Mouse (Mus musculus) limb, embryonic 12.5 days (tissue): ENCODE data around the gene Kif1bp. TPM values are rescaled to one million over a fixed set of nuclear protein-coding genes. Genes with fewer than 3 reads are reported as not detected.

Experiments used
- ATAC-seq: fragments of 200-750 bp; cut with Nextera tagmentation; 2 replicates; pipeline ENCODE4 v1.8.0; 2017; ENCODE audit warnings: low read depth, moderate TSS enrichment; ENCODE audit not compliant: insufficient number of reproducible peaks, insufficient read depth, low FRiP score, low TSS enrichment
- H3K27ac ChIP-seq: fragments of 300-500 bp; sonication (generic); 2 replicates; pipeline ENCODE4 v1.5.1; 2016; ENCODE audit warnings: mild to moderate bottlenecking, moderate library complexity
- H3K27me3 ChIP-seq: fragments of 300-500 bp; sonication (generic); 2 replicates; pipeline ENCODE4 v1.6.1; 2016; ENCODE audit warnings: mild to moderate bottlenecking, moderate library complexity
- H3K36me3 ChIP-seq: fragments of 300-500 bp; sonication (generic); 2 replicates; pipeline ENCODE4 v1.6.1; 2016; ENCODE audit warnings: mild to moderate bottlenecking, moderate library complexity
- H3K4me1 ChIP-seq: fragments of 300-500 bp; sonication (generic); replicated peaks from 2 replicates; pipeline ENCODE4 v1.6.1; 2016
- H3K4me2 ChIP-seq: fragments of 300-500 bp; sonication (generic); 2 replicates; pipeline ENCODE4 v1.6.1; 2016; ENCODE audit warnings: mild to moderate bottlenecking, moderate library complexity
- H3K4me3 ChIP-seq: fragments of 300-500 bp; sonication (generic); replicated peaks from 2 replicates; pipeline ENCODE4 v1.5.1; 2016; ENCODE audit warnings: mild to moderate bottlenecking
- H3K9ac ChIP-seq: fragments of 300-500 bp; sonication (generic); replicated peaks from 2 replicates; pipeline ENCODE4 v1.6.1; 2016; ENCODE audit warnings: mild to moderate bottlenecking, moderate library complexity
- H3K9me3 ChIP-seq: fragments of 300-500 bp; sonication (generic); 2 replicates; pipeline ENCODE4 v1.6.1; 2016; ENCODE audit warnings: mild to moderate bottlenecking, moderate library complexity
- WGBS: fragments of 180-500 bp; shearing (Covaris S2); methylation state at CpG from one replicate; pipeline ENCODE4 v1.1.7; 2016; 5-methylcytosine and 5-hydroxymethylcytosine counted together
- polyA plus RNA-seq: library from polyadenylated mRNA; unstranded; fragments of >200 nt; fragmentation: Nextera tagmentation; extraction: Ambion mirVana; gene quantifications from 2 replicates; pipeline ENCODE4 v1.2.1, GENCODE M21; 2016

Kif1bp gene
- polyA plus RNA-seq, 1 experiment from 2014 or later, result 46.1 TPM

DNA sequence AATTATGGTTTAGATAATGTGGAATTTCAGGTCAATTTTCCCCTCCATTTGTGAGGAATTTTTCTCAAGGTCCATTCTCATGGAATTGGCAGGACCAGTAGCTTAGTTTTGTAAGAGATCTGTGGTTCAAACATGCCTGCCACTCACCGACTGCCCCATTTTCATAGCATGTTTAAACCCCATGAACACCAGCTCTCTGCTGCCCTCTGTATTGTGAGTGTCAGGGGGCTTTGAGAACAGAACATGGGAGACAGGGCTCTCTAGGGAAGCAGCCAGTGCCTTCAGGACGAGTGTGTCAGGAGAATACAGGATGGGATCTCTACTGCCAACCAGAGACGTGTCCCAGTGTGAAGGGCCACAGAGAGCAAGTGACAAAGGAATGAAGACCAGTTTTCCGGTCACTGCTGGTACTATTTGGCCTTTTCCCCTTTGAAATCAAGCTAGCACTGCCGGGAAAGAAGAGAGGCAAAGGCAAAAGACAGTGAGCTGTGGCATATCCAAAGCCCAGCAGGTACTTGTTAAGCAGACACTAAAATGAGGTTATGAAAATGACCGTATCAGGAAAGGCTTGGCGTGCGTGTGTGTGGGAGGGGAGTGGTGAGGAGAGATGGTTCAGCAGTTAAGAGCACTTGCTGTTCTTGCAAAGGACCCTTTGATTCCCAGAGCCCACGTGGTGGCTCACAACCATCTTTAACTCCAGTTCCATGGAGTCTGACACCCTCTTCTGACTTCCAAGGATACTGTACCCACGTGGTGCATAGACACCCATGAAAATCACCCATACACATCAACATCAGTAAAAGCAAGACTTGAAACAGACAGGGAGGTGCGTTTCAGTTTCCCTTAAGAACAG is 22.3 kb downstream of the Kif1bp start:
- H3K9me3 ChIP-seq, result no peaks in the 10 kb centered on the region
- no peak for ATAC-seq
- no peaks in the 10 kb centered on the region for H3K27me3 ChIP-seq
- H3K4me2 ChIP-seq, result no peak overlapping the region
- peaks cover 53% of the 10 kb centered on the region for H3K36me3 ChIP-seq
- H3K27ac ChIP-seq, result no peak overlapping the region
- 73% methylated on average over 11 of the region's 11 CpGs for WGBS
- H3K4me1 ChIP-seq, result no peaks in the 10 kb centered on the region
- H3K9ac ChIP-seq, result no peak overlapping the region
- no peak overlapping the region for H3K4me3 ChIP-seq

DNA sequence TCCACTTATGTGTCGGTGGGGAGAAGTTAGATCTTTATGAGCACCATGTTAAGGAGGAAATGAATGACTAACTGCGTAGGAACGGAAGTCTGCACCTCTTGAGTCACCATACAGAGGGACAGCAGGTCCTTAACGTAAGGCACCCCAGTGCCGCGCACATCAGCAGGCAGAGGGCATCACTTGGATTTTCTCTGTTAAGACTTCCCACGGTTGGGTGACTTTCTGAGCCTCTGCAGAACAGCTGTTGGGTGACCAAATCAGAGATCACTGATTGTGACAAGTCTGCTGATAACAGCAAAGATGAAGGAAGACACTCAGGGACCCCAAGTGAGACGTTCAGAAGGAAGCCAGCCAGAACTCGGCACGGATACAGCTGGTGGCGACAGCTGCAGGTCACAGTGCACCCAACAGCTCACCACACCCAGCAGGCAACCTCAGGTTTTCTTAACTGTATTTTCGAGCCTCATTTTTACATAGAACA is 24.6 kb downstream of the Kif1bp start:
- Histone ChIP-seq H3K9ac (no peak overlapping the region), H3K36me3 (peaks cover 30% of the 10 kb centered on the region), H3K4me2 (no peak overlapping the region), H3K27ac (no peak overlapping the region), H3K27me3 (no peaks in the 10 kb centered on the region), H3K9me3 (no peaks in the 10 kb centered on the region), H3K4me1 (no peaks in the 10 kb centered on the region), H3K4me3 (no peak overlapping the region)
- ATAC-seq, result no peak
- WGBS, result 84% methylated on average over 12 of the region's 12 CpGs

DNA sequence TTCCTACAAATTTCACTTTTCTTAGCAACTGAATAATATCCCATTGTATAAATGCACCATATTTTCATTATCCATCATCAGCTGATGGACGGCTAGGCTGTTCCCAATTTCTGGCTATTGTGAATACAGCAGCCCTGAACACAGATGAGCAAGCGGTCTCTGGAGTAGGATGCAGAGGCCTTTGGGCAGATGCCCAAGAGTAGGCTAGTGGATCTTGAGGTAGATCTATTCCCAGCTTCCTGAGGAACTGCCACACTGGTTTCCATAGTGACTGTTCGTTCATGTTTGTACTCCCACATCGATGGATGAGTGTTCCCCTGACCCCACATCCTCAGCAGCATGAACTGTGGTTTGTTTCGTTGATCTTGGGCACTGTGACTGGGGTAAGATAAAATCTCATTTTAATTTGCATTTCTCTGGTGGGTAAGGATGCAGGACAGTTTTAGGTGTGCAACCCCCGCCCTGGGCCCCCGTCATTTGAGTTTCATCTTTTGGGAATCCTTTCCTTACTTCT is 27.4 kb downstream of the Kif1bp start:
- no peak for ATAC-seq
- Histone ChIP-seq H3K4me1 (no peaks in the 10 kb centered on the region), H3K9me3 (no peaks in the 10 kb centered on the region)

DNA sequence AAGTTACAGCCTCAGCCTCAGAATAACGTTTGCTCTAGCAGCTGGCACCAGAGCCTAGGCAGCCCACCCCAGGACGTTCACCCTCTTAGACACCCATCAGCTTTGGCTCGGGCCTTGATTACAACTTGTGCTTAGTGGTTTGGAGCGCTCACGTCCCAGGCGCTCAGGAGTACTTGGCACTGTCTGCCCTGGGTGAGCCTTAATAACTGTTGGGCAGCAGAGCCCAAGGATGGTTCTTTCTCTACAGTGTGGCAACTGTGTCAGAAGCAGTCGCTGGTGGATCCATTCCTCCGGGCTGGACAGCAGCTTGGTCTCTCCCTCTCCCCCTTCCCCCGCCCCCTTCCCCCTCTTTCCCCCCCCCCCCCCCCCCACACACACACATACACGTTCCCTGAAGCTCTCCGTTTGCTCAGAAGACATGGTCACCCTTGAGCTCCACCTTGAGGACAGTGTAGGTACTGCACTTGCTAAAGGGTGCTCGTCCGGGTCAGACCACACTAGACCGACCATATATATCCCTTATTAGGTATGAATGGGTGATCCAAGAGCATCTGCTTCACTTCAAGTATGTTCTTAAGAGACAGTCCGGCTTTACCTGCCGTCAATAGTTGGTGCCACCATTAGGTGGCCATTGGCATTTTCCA is 28.6 kb downstream of the Kif1bp start:
- H3K36me3 ChIP-seq, result peaks cover 4% of the 10 kb centered on the region; the same call in 1 of the 2 replicates
- no peak for ATAC-seq
- H3K4me2 ChIP-seq, result no peak overlapping the region
- H3K4me3 ChIP-seq, result no peak overlapping the region
- H3K4me1 ChIP-seq, result no peaks in the 10 kb centered on the region
- no peaks in the 10 kb centered on the region for H3K9me3 ChIP-seq
- H3K27me3 ChIP-seq, result no peaks in the 10 kb centered on the region
- H3K9ac ChIP-seq, result no peak overlapping the region
- H3K27ac ChIP-seq, result no peak overlapping the region
- WGBS, result 28% methylated on average over 15 of the region's 16 CpGs

More for the DNA sequence above, 27.4 kb downstream of the Kif1bp start:
- Histone ChIP-seq H3K4me2 (no peak overlapping the region), H3K27me3 (no peaks in the 10 kb centered on the region), H3K9ac (no peak overlapping the region), H3K27ac (no peak overlapping the region), H3K4me3 (no peak overlapping the region), H3K36me3 (peaks cover 6% of the 10 kb centered on the region; the same call in 1 of the 2 replicates)
- WGBS, result 84% methylated on average over 7 of the region's 7 CpGs

DNA sequence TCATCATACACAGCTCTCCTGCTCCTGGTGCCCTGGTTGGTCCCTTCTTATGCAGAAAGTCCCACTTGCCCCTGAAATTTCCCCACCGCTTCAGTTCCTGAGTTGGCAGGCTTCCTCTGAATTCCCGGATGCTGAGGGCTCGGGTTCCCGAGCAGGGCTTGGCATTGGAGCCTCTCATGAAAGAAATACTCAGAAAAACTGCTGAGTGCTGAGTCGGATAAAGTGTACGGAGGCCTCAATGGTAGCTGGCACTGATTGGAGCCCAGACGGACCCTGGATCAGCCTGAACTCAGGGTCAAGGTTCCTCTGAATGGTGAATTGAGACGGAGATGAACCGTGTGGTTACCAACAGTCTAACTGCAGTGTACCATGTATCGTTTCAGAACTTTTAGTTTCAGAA is 31.8 kb downstream of the Kif1bp start:
- Histone ChIP-seq H3K9me3 (no peaks in the 10 kb centered on the region), H3K27me3 (no peaks in the 10 kb centered on the region), H3K4me3 (no peak overlapping the region), H3K27ac (no peak overlapping the region), H3K4me2 (no peak overlapping the region), H3K36me3 (no peaks in the 10 kb centered on the region), H3K4me1 (no peaks in the 10 kb centered on the region), H3K9ac (no peak overlapping the region)
- 87% methylated on average over 10 of the region's 10 CpGs for whole genome bisulfite sequencing
- no peak for ATAC-seq

DNA sequence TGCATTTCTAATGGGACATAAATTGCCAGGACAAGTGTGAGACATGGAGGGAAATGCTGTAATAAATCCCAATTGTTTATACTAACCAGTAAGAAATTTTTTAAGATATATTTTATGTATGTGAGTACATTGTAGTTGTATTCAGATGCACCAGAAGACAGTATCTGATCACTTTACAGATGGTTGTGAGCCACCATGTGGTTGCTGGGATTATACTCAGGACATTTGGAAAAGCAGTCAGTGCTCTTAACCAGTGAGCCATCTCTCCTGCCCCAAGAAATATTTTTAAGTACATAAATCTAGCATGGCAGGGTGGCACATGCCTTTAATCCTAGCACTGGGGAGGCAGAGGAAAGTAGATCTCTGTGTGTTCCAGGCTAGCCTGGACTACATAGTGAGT is 32.5 kb downstream of the Kif1bp start:
- ATAC-seq, result no peak
- H3K27me3 ChIP-seq, result no peaks in the 10 kb centered on the region

DNA sequence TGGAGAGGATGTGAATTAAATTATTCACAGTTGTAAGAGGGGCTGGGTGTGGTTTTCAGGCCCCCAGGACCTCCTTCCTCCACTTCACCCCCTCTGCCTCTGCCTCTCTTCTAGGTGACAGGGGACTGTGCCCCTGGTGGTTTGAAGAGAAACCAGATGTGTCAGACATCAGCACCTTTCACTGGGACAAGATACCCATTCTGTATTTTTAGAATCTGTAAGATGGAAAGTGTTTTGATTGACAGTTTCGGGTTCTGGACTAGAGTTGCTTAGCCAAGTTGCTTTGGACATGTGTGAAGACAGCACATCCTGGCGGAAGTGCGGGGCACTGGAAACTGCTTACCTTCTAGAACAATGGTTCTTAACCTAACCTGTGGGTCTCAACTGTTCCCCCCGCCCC is 33.9 kb downstream of the Kif1bp start:
- ATAC-seq, result no peak
- H3K9me3 ChIP-seq, result no peaks in the 10 kb centered on the region
- H3K4me2 ChIP-seq, result no peak overlapping the region
- no peaks in the 10 kb centered on the region for H3K36me3 ChIP-seq
- H3K27ac ChIP-seq, result no peak overlapping the region
- no peaks in the 10 kb centered on the region for H3K27me3 ChIP-seq
- no peak overlapping the region for H3K9ac ChIP-seq
- H3K4me3 ChIP-seq, result no peak overlapping the region
- no peaks in the 10 kb centered on the region for H3K4me1 ChIP-seq
- WGBS, result 90% methylated on average over 4 of the region's 4 CpGs

More for the DNA sequence above, 32.5 kb downstream of the Kif1bp start:
- Histone ChIP-seq H3K4me3 (no peak overlapping the region), H3K36me3 (no peaks in the 10 kb centered on the region), H3K9ac (no peak overlapping the region), H3K4me1 (no peaks in the 10 kb centered on the region), H3K4me2 (no peak overlapping the region), H3K9me3 (no peaks in the 10 kb centered on the region), H3K27ac (no peak overlapping the region)

DNA sequence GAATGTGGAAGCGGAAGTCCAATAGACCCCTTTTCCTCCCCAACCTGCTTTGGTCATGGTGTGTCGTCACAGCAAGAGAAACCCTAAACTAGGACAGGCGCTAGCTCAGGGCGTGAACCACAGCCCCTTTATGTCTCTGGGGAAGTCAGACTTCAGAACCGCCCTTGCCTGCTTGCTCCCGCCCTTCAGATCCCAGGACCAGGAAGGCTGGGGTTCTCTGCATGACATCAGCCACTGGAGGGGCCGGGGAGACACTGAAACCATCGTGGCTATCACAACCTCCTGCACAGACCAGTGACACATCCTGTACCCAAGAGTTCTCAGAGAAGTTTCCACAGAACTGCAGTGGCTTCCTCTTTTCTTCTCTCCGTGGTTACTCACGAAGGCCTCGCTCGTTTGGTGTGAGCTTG is 34.9 kb downstream of the Kif1bp start:
- Histone ChIP-seq H3K27me3 (no peaks in the 10 kb centered on the region), H3K36me3 (no peaks in the 10 kb centered on the region), H3K4me1 (no peaks in the 10 kb centered on the region), H3K9ac (no peak overlapping the region), H3K4me3 (no peak overlapping the region), H3K27ac (no peak overlapping the region), H3K4me2 (no peak overlapping the region), H3K9me3 (no peaks in the 10 kb centered on the region)
- 85% methylated on average over 12 of the region's 12 CpGs for WGBS
- ATAC-seq, result no peak

DNA sequence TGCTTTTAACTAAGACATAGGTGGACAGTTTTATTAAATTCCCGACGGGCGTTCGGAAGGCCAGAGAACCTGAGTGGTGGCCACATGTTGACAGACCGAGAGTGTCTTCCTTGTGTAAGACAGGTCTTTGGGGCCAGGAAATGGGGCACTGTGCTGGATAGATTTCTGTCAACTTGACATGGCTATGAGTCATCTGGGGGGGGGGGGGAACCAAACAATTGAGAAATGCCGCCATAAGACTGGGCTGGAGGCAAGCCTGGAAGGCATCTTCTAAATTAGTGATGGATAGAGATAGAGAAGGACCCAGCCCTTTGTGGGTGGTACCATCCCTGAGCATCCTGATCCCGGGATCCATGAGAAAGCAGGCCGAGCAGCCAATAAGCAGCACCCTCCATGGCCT is 35.3 kb downstream of the Kif1bp start:
- Histone ChIP-seq H3K36me3 (no peaks in the 10 kb centered on the region), H3K4me1 (no peaks in the 10 kb centered on the region), H3K4me3 (no peak overlapping the region), H3K4me2 (no peak overlapping the region), H3K27me3 (no peaks in the 10 kb centered on the region), H3K9me3 (no peaks in the 10 kb centered on the region), H3K9ac (no peak overlapping the region), H3K27ac (no peak overlapping the region)
- WGBS, result 91% methylated on average over 8 of the region's 8 CpGs
- no peak for ATAC-seq

DNA sequence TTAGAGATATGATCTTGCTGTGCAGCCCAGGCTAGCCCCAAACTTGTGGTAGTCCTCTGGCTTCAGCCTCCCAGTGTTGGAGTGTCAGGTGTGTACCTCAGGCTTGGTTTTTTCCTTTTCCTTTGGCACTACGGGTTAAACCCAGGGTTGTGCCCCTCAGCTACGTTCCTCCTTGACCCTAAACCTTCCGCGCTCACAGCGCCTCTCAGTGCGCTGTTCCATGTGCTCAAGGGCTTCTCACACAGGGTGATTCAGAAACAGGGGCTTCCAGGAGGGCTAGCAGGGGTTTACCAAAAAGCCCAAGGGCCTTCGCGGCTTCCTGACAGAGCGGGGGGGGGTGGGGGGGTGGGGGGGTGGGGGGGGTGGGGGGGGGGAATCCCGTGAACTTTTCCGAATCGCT is 35.8 kb downstream of the Kif1bp start:
- Histone ChIP-seq H3K4me2 (no peak overlapping the region), H3K4me1 (no peaks in the 10 kb centered on the region), H3K27ac (no peak overlapping the region), H3K36me3 (no peaks in the 10 kb centered on the region), H3K9me3 (no peaks in the 10 kb centered on the region), H3K4me3 (no peak overlapping the region), H3K9ac (no peak overlapping the region), H3K27me3 (no peaks in the 10 kb centered on the region)
- 89% methylated on average over 12 of the region's 12 CpGs for WGBS
- ATAC-seq, result no peak

DNA sequence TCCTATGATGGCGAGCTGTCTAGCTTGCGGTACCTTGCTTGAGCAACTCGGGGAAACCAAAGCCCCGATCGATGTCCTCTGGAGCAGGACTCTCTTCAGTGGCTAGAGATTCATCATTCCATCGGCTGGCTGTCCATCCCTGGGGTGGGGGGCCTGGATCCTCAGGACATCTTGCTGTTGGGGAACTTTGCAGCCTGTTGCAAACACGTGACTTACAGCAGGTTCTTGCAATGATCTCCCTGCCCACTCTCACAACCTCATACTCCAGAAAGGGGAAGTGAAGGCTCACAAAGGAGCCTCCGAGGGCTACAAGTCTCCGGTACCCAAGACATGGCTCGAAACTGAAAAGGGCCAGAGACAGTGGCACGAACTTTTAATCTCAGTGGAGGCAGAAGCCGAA is 36.8 kb downstream of the Kif1bp start:
- ATAC-seq, result no peak
- H3K27me3 ChIP-seq, result no peaks in the 10 kb centered on the region

More for the DNA sequence above, 36.8 kb downstream of the Kif1bp start:
- Histone ChIP-seq H3K27ac (no peak overlapping the region), H3K9ac (no peak overlapping the region), H3K9me3 (no peaks in the 10 kb centered on the region), H3K4me2 (no peak overlapping the region), H3K36me3 (no peaks in the 10 kb centered on the region), H3K4me3 (no peak overlapping the region), H3K4me1 (no peaks in the 10 kb centered on the region)
- 92% methylated on average over 12 of the region's 12 CpGs for WGBS
